Mouse (Mus musculus) liver, embryonic 14.5 days (tissue): ENCODE results near the gene Wbp2.

Experiments
- CTCF ChIP-seq: IDR thresholded peaks from 2 replicates; pipeline ENCODE4 v1.5.1; 2016; ENCODE audit warnings: antibody characterized with exemption, low read depth, control low read depth
- EP300 ChIP-seq: IDR thresholded peaks from 2 replicates; pipeline ENCODE4 v1.6.1; 2016; ENCODE audit warnings: antibody characterized with exemption, low read depth

GRCm38 (mm10) chr11:116093771-116094565, 7.2 kb upstream of the Wbp2 start:
- TF ChIP-seq CTCF (no peak), EP300 (no peak)
